Mouse (Mus musculus): ENCODE data around the gene Oaz1. TPM values are rescaled to one million over a fixed set of nuclear protein-coding genes. Genes with fewer than 3 reads are reported as not detected.
"Not testable (repeated sequence)": the region's sequence is repeated elsewhere in the genome, so short reads cannot be mapped to it uniquely, and the experiment has no call there.

Gene Oaz1
- total RNA-seq, 2 experiments from 2014 or later, result 433 to 483 TPM

DNA sequence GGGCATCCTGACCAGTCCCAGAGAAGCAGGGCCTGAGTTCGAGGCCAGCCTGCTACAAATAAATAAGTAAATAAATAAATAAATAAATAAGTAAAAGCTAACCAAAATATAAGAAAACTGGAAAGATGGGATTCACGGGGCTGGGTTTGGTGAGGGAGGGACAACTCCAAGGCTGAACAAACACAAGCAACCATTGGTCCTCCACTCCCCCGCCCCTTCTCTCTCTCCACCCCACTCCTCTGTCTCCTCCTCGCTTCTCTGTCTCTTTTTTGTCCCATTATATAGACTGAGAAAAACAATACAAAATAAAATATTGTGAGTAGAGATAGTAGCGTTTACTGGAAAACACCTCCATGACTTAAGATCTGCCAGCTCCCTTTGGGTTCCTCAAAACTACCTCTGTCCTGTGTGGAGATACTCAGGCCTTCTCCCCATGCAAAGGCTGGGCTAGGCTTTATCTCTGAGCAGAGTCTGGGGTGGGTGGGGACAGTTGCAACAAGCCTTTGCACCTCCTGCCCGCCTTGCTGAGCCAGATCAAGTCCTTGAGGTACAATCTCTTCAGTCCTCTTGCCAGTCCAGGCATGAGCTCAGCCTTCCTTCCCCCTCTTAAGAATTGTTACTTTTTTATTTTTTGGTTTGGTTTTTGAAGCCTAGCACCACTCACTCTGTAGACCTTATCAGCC lies 7.7 kb upstream of the Oaz1 start:
- DNase-seq (ENCODE audit: low spot score in 2 of 2), result no peak
- intact Hi-C loops (cut with DNase I), result no loop called here

DNA sequence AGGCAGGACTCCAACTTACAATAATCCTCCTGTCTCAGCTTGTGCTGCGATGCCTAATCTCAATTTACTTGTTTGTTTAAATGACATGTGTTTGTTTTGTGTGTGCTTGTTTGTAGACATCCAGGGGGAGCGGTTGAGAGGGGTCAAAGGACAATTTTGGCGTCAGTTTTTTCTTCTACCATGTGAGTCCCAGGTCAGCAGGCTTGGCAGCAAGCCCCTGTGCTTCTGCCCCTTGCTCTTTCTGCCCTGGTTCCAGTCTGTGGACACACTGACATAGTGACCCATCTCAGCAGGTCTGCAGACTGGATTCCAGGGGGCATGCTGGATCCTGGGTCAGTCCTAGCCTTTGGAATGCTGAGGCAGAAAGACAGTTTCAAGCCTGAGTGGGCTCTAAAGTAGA lies 7.0 kb upstream of the Oaz1 start:
- DNase-seq (ENCODE audit: low spot score in 2 of 2), result no peak
- intact Hi-C loops (cut with DNase I), result no loop called here

DNA sequence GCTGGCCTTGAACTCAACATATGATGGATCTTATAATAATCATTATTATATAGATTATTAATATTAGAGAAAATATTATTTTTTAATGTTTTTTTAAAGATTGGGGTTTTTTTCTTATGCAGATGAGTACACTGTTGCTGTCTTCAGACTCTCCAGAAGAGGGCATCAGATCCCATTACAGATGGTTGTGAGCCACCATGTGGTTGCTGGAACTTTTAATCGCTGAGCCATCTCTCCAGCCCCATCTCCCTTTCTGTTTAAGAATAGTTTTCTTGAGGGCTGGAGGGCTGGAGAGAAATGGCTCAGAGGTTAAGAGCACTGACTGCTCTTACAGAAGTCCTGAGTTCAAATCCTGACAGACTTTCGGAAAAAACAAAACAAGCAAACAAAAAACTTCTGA lies 4.5 kb upstream of the Oaz1 start:
- intact Hi-C loops (cut with DNase I), result no loop called here
- no peak for DNase-seq (ENCODE audit: low spot score in 2 of 2)

DNA sequence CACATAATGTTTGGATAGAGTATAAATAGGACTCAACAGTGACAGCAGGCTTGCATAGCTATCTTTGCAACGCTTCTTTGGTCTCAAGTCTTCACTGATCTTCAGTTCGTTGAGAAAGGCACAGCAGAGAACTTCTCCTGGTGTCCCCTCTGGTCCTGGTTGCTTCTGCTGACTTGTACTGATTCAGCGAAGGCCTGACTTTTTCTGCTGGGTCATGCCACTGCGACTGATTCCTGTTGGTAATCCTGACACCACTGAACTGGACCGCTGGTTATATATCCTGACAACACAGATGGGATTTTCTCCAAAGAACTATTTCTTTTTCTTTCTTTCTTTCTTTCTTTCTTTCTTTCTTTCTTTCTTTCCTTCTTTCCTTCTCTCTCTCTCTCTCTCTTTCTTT lies 3.9 kb upstream of the Oaz1 start:
- no peak for DNase-seq (ENCODE audit: low spot score in 2 of 2)
- intact Hi-C loops (cut with DNase I), result no loop called here

DNA sequence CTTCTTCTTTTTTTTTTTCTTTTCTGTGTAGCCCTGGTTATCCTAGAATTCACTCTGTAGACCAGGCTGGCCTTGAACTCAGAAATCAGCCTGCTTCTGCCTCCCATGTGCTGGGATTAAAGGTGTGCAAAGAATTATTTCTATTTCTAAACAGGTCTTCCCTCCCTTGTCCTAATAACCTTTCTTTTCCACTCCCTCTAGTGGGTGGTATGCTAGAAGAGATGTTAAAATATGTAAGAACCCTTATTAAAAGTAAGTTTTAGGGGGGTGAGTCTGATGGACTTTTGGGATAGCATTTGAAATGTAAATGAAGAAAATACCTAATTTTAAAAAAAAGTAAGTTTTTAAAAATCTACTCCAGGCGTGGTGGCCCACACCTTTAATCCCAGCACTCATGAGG lies 3.1 kb upstream of the Oaz1 start:
- intact Hi-C loops (cut with DNase I), result no loop called here
- DNase-seq (ENCODE audit: low spot score in 2 of 2), result no peak

DNA sequence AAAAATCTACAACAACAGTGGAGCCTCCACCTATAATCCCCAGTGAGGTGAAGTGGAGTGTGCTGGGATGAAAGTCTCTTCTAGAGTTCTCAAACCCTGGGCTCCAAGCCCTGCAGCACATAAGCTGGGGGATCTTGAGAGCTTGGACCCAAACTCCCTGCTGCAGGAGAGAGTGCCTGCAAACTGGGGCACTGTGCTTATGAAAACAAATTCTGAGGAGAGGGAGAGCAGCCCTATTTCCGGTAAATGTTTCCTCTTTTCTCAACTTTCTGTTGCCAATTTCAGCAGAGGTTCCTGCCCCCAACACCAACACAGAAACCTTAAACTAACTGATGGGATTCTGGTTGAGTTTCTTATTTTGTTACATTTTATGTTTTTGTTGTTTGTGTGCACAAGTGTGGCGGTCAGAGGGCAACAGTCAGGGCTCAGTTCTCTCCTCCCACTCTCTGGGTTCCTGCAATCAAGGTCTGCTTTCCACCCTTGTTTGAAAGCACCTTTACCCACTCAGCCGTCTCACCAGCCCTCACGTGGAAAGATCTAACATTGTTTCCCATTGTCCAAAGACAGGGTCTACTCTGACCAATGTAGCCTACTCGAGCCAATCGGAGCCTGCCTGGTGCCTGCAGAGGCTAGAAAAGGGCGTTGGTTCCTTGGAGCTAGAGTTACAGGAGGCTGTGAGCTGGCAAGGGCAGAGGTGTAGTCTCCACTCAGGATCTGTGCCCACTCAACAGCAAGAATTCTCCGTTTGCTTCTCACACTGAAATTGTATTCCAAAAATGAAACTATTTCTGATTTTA lies 2.4 kb upstream of the Oaz1 start:
- no peak for DNase-seq (ENCODE audit: low spot score in 2 of 2)
- intact Hi-C loops (cut with DNase I), result no loop called here

DNA sequence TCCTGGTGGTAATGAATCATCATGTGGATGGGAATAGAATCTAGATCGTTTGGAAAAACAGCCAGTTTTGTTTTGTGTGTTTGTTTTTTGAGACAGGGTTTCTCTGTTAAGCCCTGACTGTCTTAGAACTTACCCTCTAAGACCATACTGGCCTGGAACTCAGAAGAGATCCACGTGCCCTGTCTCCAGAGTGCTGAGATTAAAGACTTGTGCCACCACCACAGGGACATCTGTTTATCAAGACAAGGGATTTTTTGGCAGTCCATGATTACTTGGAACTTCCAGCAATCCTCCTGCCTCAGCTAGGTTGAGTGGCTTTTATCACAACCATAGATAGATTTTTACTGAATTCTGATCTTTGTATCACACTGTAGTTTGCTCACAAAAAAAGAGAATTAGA lies 1.6 kb upstream of the Oaz1 start:
- intact Hi-C loops (cut with DNase I), result loop anchor here (5.0 kb wide), 1 partner anchor 52 kb away; no protein-coding TSS in a partner anchor
- DNase-seq (ENCODE audit: low spot score in 2 of 2), result no peak

DNA sequence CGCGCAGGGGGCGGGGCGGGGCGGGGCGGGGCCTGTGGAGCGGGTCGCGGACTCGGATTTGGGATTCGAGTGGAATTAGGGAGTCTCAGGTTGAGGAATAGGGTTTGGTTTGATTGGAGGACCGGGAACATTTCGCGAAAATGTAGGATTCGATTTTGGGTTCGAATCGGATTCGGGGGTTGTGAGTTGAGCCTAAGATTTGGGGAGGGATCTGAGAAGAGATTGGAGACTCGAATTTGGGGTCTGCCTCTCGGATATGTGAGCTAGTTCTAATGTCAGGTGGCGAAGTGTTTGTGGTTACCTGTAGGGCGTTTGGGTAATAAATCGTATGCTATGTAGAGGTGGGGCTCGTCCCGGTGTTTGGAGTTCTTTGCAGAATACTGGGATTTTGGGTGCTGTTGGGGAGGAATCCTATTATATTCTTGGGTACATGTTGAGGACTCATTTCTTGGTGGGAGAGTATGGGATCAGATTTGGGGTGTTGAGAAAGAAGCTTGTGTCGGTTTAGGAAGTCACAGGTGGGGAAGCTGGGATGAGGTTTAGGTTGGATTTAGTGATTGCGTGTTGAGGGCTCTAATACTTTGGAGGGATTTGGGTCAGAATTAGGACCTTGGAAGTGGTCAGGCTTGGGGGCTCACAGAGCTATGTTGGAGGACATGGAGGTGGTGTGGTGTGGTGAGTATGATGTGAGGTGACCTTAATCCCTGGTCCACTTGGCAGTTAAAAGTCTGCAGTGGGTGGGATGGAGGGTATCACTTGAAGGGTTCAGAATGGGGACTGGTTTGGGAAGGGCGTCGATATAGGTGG lies 810 bp downstream of the Oaz1 start:
- no peak for DNase-seq (ENCODE audit: low spot score in 2 of 2)
- intact Hi-C loops (cut with DNase I), result loop anchor here (5.0 kb wide), 1 partner anchor 50 kb away; no protein-coding TSS in a partner anchor

DNA sequence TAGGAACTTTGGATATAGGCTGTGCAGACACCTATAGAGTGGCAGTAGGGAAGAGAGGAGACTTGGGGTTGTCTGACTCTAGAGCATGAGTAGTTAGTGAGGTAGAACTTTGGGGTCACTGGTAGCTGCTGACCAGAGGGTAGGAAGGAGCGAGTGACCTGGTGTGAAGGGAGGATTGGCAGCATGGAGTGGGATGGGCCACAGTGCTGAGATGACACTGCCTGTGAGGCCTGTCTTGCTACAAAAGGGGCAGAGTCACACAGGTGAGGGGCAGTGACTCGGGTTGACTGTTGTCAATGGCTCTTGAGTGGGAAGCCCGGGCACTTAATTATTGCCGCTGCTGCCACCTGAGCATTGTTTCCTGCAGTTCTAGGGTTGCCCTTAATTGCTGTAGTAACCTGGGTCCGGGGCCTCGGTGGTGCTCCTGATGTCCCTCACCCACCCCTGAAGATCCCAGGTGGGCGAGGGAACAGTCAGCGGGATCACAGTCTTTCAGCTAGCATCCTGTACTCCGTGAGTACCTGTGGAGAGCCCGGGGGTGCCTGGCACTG lies 1.5 kb downstream of the Oaz1 start:
- intact Hi-C loops (cut with DNase I), result loop anchor here (5.0 kb wide), 1 partner anchor 49 kb away; no protein-coding TSS in a partner anchor
- DNase-seq (ENCODE audit: low spot score in 2 of 2), result no peak

DNA sequence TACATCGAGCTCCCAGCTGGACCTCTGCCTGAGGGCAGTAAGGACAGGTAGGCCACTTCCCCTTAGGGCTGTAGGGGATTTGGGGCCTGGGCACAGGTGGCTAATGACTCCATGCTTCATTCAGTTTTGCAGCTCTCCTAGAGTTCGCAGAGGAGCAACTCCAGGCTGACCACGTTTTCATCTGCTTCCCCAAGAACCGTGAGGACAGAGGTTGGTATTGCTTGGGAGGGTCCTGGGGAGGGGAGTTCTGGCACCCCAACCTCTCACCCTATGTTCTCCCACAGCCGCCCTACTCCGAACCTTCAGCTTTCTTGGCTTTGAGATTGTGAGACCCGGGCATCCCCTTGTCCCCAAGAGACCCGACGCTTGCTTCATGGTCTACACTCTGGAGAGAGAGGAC lies 2.1 kb downstream of the Oaz1 start:
- DNase-seq (ENCODE audit: low spot score in 2 of 2), result not testable (repeated sequence)
- intact Hi-C loops (cut with DNase I), result loop anchor here (5.0 kb wide), 1 partner anchor 49 kb away; no protein-coding TSS in a partner anchor

DNA sequence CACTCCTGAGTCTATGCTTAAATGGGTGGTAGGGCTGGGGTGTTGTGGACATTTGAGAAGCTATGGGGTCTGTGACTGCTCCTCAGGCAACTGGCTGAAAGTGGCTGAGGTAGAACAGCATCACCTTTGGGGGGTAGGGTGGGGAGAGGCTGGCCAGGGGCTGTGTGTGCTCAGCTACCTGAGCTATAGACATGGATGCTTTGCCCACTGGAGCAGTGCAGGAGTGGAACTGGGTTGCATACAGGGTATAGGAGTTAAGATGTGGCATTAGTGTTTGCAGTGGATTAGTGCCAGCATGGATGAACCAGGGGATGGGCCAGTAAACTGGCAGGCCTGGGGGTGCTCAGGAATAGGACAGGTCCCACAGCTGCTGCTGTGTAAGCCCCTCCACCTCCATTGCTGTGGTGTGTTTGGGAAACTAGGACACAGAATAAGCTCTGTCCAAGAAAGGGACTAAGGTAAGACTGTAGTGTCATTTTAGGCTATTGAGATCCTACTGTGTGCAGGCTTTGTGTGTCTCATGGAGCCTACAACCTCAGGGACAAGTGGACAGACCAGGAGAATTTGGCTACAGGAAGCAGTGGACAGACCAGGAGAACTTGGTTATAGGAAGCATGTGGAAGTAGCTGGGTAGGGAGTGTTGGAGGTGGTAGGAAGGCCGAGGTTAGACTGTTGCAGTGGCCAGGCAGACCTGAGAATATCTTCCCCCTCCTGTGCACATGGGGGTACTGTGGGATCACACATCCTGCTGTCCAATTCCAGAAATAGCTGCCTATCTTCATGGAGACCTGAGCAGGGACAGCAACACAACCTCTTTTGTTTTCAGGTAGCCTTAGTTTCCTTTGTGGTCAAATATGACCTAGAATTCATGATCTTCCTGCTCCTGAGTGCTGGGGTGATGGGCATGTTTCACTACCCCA lies 3.2 kb downstream of the Oaz1 start:
- intact Hi-C loops (cut with DNase I), result loop anchor here (5.0 kb wide), 2 partner anchors 48 to 168 kb away; no protein-coding TSS in a partner anchor
- no peak for DNase-seq (ENCODE audit: low spot score in 2 of 2)

DNA sequence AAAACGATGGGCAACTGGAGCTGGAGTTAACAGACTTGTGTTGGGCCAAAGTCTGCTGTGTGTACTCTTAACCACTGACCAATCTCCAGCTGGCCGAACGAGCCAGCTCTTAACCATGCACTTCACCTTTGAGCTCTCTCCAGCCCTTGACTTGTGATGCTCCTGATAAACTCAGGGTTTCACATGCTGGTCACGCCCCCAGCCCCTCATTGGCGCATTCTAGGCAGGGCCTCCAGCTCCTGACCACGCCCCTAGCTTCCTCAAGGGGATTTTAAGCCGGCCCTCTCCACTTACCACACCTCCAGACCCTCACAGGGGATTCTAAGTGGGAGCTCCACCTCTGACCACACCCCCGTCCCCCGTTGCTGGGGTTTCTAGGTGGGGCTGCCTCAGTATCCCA lies 4.7 kb downstream of the Oaz1 start:
- no peak for DNase-seq (ENCODE audit: low spot score in 2 of 2)
- intact Hi-C loops (cut with DNase I), result loop anchor here (5.0 kb wide), 1 partner anchor 166 kb away; no protein-coding TSS in a partner anchor

DNA sequence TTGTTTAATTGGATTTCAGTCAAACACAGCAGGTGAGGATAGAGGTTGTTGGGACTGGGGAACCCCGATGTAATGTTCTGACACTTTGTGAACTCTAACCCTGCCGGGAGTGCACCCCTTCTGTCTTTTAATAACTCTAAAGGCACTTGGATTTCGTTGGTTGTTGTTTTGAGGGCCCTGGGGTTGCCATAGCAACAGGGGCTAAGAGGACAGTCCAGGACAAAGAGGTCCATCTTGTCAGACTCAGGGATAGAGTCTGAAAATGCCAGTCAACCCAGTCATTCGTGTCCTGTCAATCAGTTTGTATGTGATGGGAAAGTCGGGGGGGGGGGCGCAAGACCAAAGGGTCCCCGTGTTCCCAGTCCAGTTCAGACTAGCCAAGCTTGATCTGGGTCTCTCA lies 6.4 kb downstream of the Oaz1 start:
- intact Hi-C loops (cut with DNase I), result loop anchor here (5.0 kb wide), 1 partner anchor 164 kb away; no protein-coding TSS in a partner anchor
- no peak for DNase-seq (ENCODE audit: low spot score in 2 of 2)

DNA sequence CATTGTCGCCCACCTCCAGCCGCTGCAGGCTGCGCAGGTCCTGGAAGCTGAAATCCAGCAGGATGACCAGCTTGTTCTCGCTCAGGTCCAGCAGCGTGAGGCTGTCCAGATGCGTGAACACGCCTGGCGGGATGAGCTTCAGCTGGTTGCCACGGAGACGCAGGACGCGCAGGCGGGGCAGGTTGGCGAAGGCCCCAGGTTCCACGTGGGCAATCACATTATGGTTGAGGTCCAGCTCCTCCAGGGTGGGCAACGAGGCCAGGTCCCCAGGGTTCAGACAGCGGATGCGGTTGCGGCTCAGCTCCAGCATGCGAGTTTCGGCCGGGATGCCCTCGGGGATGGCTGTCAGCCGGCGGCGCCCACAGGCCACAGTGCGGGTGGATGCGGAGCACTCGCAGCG lies 9.2 kb downstream of the Oaz1 start:
- no peak for DNase-seq (ENCODE audit: low spot score in 2 of 2)
- intact Hi-C loops (cut with DNase I), result no loop called here

DNA sequence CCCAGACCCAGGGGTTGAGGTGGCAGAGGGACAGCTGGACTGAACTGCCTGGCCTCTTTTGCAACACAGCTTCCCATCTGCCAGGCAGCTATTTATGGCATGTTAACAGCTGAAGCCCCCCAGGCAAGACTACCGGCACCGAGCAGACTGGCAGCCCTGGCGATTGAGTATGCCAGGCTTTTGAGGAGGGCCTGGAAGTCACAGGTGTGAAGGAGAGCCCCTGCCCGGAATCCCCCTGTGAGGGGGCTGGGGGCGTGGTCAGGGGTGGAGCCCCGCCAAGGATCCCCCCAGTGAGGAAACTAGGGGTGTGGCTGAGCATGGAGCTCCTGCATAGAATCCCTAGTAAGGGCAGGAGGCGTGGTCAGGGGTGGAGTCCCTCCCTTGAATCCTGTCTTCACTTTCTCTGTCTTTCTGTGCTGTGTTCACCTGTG lies 10.5 kb downstream of the Oaz1 start:
- intact Hi-C loops (cut with DNase I), result no loop called here
- no peak for DNase-seq (ENCODE audit: low spot score in 2 of 2)

DNA sequence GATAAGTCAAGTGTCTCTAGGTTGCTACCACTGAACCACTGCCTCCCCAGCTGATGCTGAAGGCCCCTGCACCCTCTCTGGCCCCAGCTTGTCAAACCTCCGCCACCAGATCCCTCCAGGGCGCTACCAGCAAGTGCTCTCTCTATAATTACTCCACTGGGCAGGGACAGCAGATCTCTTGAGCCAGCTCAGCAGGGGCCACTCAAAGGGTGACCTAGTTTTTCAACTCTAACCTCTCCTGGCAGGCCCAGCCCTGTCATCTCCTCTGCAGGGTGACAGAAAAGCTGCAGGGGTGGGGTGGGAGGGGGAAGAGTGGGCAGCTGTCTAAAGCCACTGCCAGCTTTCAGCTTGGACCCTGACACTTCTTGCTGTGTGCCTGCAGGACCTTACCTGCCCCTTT lies 11.4 kb downstream of the Oaz1 start:
- no peak for DNase-seq (ENCODE audit: low spot score in 2 of 2)
- intact Hi-C loops (cut with DNase I), result no loop called here

DNA sequence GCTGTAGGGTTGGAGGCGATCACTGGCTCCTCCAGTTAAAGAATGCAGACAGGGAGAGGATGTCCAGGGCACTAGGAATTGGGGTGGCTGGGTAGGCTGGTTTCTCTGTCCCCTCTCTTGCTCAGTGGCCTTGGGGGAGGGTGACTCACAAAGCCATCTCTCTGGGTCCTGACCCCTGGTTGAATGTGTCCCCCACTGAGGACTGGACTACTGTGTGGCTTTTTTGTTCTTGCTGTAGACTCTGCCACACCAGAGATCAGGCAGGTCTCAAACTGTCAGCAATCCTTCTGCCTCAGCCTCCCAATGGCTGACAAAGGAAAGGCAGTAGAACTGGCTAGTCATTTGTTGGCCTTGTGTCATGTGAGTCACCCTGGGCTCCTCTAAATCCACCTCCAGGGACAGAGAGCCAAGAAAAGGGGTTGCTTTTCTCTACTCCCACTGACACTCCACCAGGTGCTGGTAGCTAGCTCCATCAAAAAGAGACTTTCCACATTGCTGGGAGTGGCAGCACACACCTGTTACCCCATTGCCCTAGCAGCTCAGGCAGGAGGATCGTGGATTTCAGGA lies 12.0 kb downstream of the Oaz1 start:
- intact Hi-C loops (cut with DNase I), result no loop called here
- no peak for DNase-seq (ENCODE audit: low spot score in 2 of 2)

DNA sequence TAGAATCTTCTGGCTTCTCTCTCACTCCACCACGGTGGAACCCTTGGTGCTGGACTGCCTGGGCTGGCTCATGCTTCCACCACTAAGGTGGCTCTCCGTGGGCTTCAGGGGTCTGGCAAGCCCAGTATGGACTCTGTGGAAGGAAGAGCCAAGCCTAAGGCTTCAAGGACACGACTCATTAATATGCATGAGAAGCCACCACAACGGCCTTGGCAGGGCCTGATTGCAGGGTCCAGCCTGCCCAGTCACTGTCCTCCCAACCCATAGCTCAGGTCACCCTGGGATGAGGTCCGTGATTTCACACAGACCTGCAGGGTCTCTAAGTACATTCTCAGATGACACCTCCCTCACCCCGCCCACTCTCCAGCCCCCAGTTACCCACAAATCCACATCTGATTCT lies 13.4 kb downstream of the Oaz1 start:
- intact Hi-C loops (cut with DNase I), result no loop called here
- no peak for DNase-seq (ENCODE audit: low spot score in 2 of 2)

Data from left cerebral cortex, postnatal 14 days (tissue).